Mouse (Mus musculus) forebrain, embryonic 10.5 days (tissue): ENCODE data around the gene Ampd1. TPM values are rescaled to one million over a fixed set of nuclear protein-coding genes. Genes with fewer than 3 reads are reported as not detected.
"Not testable (repeated sequence)": the region's sequence is repeated elsewhere in the genome, so short reads cannot be mapped to it uniquely, and the experiment has no call there.

Experiments used
- DNase-seq: peaks from one replicate; pipeline ENCODE4 v3.0.0-alpha.2; 2017; ENCODE audit warnings: low spot score; ENCODE audit errors: extremely low spot score
- H3K27ac ChIP-seq: fragments of 300-500 bp; sonication (generic); 2 replicates; pipeline ENCODE4 v1.5.1; 2016; ENCODE audit warnings: mild to moderate bottlenecking
- H3K27me3 ChIP-seq: fragments of 300-500 bp; sonication (generic); 2 replicates; pipeline ENCODE4 v1.6.1; 2016; ENCODE audit warnings: mild to moderate bottlenecking; ENCODE audit not compliant: poor library complexity, severe bottlenecking
- H3K36me3 ChIP-seq: fragments of 300-500 bp; sonication (generic); replicated peaks from 2 replicates; pipeline ENCODE4 v1.6.1; 2016; ENCODE audit warnings: mild to moderate bottlenecking, moderate library complexity
- H3K4me1 ChIP-seq: fragments of 300-500 bp; sonication (generic); 2 replicates; pipeline ENCODE4 v1.6.1; 2016
- H3K4me3 ChIP-seq: fragments of 300-500 bp; sonication (generic); 2 replicates; pipeline ENCODE4 v1.5.1; 2016; ENCODE audit warnings: mild to moderate bottlenecking, moderate library complexity
- H3K9me3 ChIP-seq: fragments of 300-500 bp; sonication (generic); 2 replicates; pipeline ENCODE4 v1.6.1; 2016; ENCODE audit warnings: mild to moderate bottlenecking, moderate library complexity
- WGBS: fragments of 180-500 bp; shearing (Covaris S2); methylation state at CpG from one replicate; pipeline ENCODE4 v1.1.7; 2016; 5-methylcytosine and 5-hydroxymethylcytosine counted together
- polyA plus RNA-seq: library from polyadenylated mRNA; unstranded; fragments of >200 nt; fragmentation: Nextera tagmentation; extraction: Ambion mirVana; gene quantifications from 2 replicates; pipeline ENCODE4 v1.2.1, GENCODE M21; 2016

Gene Ampd1
- polyA plus RNA-seq, 1 experiment from 2014 or later: not detected

DNA sequence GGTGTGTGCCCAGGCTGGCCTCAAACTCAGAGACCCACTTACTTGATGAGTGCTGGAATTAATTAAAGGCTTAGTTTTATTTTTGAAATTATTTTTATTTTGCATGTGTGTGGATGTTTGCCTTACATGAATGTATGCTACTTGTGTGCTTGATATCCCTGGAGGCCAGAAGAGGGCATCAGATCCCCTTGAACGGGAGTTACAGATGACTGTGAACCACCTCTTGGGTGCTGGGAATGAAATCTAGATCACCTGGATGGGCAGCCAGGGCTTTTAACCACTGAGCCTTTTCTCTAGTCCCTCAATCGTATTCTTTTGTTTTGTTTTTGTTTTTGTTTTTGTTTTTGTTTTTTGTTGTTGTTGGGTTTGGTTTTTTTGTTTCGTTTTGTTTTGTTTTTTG lies 52.3 kb downstream of the Ampd1 start:
- H3K4me1 ChIP-seq: peaks cover 32% of the 10 kb centered on the region
- H3K27me3 ChIP-seq: no peaks in the 10 kb centered on the region

DNA sequence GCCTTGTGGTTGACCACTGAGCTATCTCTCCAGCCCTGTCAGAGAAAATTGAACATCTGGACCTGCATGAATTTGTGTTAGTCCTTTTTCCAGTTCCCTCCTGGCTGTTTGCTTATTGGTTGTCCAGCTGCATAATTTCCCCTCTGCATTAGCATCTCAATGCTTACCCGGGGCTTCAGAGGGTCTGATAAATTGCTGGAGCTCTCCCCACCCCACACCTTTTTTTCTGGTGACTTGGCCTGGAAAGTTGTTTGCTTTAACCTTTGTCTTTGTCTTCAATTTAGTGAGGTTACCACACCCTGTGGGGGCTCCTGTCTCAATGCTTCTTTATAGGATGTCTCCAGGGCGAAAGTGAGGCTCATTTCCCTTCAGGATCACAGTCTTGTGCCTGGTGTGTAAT lies 53.4 kb downstream of the Ampd1 start:
- Histone ChIP-seq H3K4me1 (peaks cover 32% of the 10 kb centered on the region), H3K9me3 (no peaks in the 10 kb centered on the region), H3K27me3 (no peaks in the 10 kb centered on the region), H3K4me3 (no peak overlapping the region), H3K27ac (no peak overlapping the region), H3K36me3 (no peaks in the 10 kb centered on the region)
- 50% methylated on average over 2 of the region's 2 CpGs for WGBS
- no peak for DNase-seq

More for the DNA sequence above, 52.3 kb downstream of the Ampd1 start:
- H3K27ac ChIP-seq: no peak overlapping the region
- DNase-seq: no peak
- H3K4me3 ChIP-seq: no peak overlapping the region
- no peaks in the 10 kb centered on the region for H3K36me3 ChIP-seq
- no peaks in the 10 kb centered on the region for H3K9me3 ChIP-seq
- WGBS: 91% methylated on average over 3 of the region's 3 CpGs

DNA sequence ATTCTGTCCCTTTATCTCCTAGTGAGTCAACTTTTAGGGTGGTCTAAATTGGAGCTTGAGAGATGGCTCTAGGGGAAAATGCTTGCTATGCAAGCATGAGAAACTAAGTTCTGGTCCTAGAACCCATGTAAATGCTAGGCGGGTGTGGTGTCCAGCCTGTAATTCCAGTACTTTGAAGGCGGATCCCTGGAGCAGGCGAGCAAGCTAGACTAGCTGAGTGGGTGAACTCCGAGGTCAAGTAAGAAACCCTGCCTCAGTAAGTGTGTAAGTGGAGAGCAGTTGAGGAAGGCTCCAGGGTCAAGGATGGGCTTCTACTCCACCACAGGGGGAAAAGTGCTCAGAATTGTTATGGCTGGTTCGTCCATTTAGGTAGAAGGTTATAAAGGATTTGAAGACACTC lies 53.9 kb downstream of the Ampd1 start:
- no peak overlapping the region for H3K4me3 ChIP-seq
- no peak for DNase-seq
- H3K9me3 ChIP-seq: no peaks in the 10 kb centered on the region
- H3K27me3 ChIP-seq: no peaks in the 10 kb centered on the region
- no peak overlapping the region for H3K27ac ChIP-seq
- peaks cover 32% of the 10 kb centered on the region for H3K4me1 ChIP-seq
- 78% methylated on average over 5 of the region's 5 CpGs for WGBS
- H3K36me3 ChIP-seq: no peaks in the 10 kb centered on the region

- Histone ChIP-seq H3K4me3 (no peak overlapping the region), H3K9me3 (no peaks in the 10 kb centered on the region), H3K27ac (no peak overlapping the region), H3K4me1 (peaks cover 32% of the 10 kb centered on the region), H3K27me3 (no peaks in the 10 kb centered on the region), H3K36me3 (no peaks in the 10 kb centered on the region)
- WGBS: 58% methylated on average over 4 of the region's 4 CpGs
- no peak for DNase-seq
Observed at GRCm38 (mm10) chr3:103128251-103128650, 54.4 kb downstream of the Ampd1 start.

DNA sequence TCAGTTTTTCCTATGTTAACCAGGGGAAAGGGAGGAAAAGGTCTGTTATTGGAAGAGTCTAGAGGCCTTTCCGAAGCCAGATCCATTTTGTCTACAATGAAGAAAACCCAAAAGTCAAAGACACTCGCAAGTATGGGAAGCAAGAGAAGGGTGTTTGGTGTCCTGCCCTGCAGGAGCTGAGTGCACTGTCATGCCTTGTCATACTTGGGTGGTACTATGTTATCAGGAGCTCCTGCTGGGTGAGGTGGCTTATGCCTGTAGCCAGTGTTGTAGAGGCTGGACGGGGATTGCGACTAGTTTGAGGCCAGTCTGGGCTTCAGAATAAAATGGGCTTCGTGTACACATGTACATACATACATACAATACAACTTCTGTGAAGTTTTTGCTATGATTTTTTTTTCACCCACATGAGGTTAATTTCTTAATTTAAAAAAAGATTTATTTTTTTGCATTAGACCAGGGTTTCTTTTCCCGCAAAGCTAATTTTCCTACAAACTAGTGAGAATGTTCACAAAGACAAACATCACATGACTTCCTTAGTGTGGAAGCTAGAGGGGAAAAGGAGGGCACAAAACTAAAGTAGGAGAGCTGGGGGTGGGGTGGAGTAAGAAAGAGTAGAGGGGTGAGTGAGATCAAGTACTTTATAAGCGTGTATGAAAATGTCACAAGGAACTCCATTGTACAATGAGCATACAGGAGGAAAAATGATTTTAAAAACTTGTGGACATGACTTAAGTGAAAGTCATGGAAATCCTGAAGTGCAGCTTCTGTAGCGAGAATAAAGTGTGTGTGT lies 55.7 kb downstream of the Ampd1 start:
- Histone ChIP-seq H3K4me3 (no peak overlapping the region), H3K9me3 (no peaks in the 10 kb centered on the region), H3K4me1 (peaks cover 32% of the 10 kb centered on the region), H3K27ac (peak overlapping the region; percentile 67; the same call in 1 of the 2 replicates), H3K27me3 (no peaks in the 10 kb centered on the region), H3K36me3 (no peaks in the 10 kb centered on the region)
- DNase-seq: no peak
- WGBS: 88% methylated on average over 8 of the region's 8 CpGs

- 75% methylated on average over 6 of the region's 6 CpGs for WGBS
- no peak for DNase-seq
- Histone ChIP-seq H3K4me1 (peaks cover 32% of the 10 kb centered on the region), H3K27ac (peak overlapping the region; percentile 67), H3K9me3 (no peaks in the 10 kb centered on the region), H3K36me3 (no peaks in the 10 kb centered on the region), H3K27me3 (no peaks in the 10 kb centered on the region), H3K4me3 (no peak overlapping the region)
Observed at GRCm38 (mm10) chr3:103130236-103130751, 56.5 kb downstream of the Ampd1 start.

- 94% methylated on average over 10 of the region's 10 CpGs for WGBS
- H3K9me3 ChIP-seq: no peaks in the 10 kb centered on the region
- DNase-seq: no peak
Observed at GRCm38 (mm10) chr3:103133098-103133497, 59.3 kb downstream of the Ampd1 start.

GRCm38 (mm10) chr3:103136414-103137077 lies 62.7 kb downstream of the Ampd1 start:
- Histone ChIP-seq H3K4me1 (no peaks in the 10 kb centered on the region), H3K9me3 (no peaks in the 10 kb centered on the region), H3K27me3 (no peaks in the 10 kb centered on the region), H3K4me3 (no peak overlapping the region), H3K27ac (no peak overlapping the region), H3K36me3 (no peaks in the 10 kb centered on the region)
- WGBS: 88% methylated on average over 4 of the region's 4 CpGs
- DNase-seq: no peak

More at GRCm38 (mm10) chr3:103133098-103133497, 59.3 kb downstream of the Ampd1 start:
- Histone ChIP-seq H3K4me1 (peaks cover 16% of the 10 kb centered on the region), H3K27ac (no peak overlapping the region), H3K36me3 (no peaks in the 10 kb centered on the region), H3K4me3 (no peak overlapping the region), H3K27me3 (no peaks in the 10 kb centered on the region)

DNA sequence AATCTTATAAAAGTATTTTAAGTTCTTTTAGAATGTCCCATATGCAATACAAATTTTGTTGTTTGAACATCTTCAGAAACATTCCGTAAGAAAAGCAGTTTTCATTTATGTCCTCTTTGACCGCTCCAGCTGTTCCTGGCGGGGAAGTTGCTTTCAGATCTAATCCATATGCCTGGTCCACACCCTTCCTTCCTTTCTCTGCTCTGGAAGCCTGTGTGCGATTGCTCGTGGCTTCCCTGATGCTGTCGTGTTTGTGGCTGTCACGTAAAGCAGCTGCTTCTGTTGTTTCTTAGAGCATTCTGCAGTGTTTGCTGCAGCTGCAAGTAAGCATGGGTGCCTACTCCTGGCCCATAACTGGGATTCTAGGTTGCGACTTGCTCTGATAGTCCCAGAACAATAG lies 65.2 kb downstream of the Ampd1 start:
- Histone ChIP-seq H3K27me3 (no peaks in the 10 kb centered on the region), H3K36me3 (no peaks in the 10 kb centered on the region), H3K9me3 (no peaks in the 10 kb centered on the region), H3K27ac (no peak overlapping the region), H3K4me3 (no peak overlapping the region), H3K4me1 (no peaks in the 10 kb centered on the region)
- no peak for DNase-seq
- 78% methylated on average over 8 of the region's 8 CpGs for WGBS

- H3K27ac ChIP-seq: 0 out of 2 replicates have a peak overlapping the region, but pooled peaks have one; percentile 20
- not testable (repeated sequence) for H3K4me3 ChIP-seq, H3K36me3 ChIP-seq, H3K4me1 ChIP-seq, H3K27me3 ChIP-seq, H3K9me3 ChIP-seq, DNase-seq
- 81% methylated on average over 11 of the region's 11 CpGs for WGBS
Observed at GRCm38 (mm10) chr3:103140095-103140838, 66.5 kb downstream of the Ampd1 start.

- H3K27ac ChIP-seq: no peak overlapping the region
- DNase-seq: no peak
- H3K27me3 ChIP-seq: no peaks in the 10 kb centered on the region
- no peaks in the 10 kb centered on the region for H3K36me3 ChIP-seq
- 90% methylated on average over 11 of the region's 11 CpGs for WGBS
- H3K4me3 ChIP-seq: no peak overlapping the region
- H3K4me1 ChIP-seq: peaks cover 2% of the 10 kb centered on the region
- H3K9me3 ChIP-seq: no peaks in the 10 kb centered on the region
Observed at GRCm38 (mm10) chr3:103141287-103141686, 67.5 kb downstream of the Ampd1 start.

DNA sequence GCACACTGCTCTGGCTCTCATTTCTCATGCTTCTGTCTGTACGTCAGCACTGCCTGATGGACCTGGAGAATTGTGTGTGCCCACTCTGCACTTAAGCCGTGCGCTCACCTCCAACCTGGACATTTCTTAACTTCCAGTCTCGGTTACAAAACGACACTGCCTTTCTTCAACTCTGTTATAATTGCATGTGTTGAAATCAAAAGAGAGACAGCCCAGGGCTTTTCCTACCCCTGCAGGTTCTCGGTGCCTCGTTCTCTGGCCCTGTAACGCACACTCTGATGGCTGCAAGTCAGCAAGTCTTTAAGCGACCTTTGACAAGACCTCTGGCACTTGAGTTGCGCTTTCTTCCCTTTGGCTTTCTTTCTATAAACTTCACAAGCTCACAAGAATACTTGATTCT lies 68.6 kb downstream of the Ampd1 start:
- Histone ChIP-seq H3K27ac (no peak overlapping the region), H3K27me3 (no peaks in the 10 kb centered on the region), H3K4me3 (no peak overlapping the region), H3K4me1 (peaks cover 5% of the 10 kb centered on the region), H3K36me3 (no peaks in the 10 kb centered on the region), H3K9me3 (no peaks in the 10 kb centered on the region)
- DNase-seq: no peak
- WGBS: 85% methylated on average over 10 of the region's 10 CpGs
